Mouse (Mus musculus): ENCODE measurements around the gene Slc26a9. TPM values are rescaled to one million over a fixed set of nuclear protein-coding genes. Genes with fewer than 3 reads are reported as not detected.

The Slc26a9 gene
- polyA plus RNA-seq (2012; rRNA removed): 0.12 and 0.38 TPM in 2 replicates

GRCm38 (mm10) chr1:131743868-131744464 is at the start of gene Slc26a9:
Slc26a9 (plus strand) TSS chr1:131744022.
- DNase-seq (ENCODE audit: low read depth): no peak

GRCm38 (mm10) chr1:131695308-131695707 is 48.5 kb upstream of the Slc26a9 start:
- no peak for DNase-seq (ENCODE audit: low read depth)

- no peak for DNase-seq (ENCODE audit: low read depth)
Measured at GRCm38 (mm10) chr1:131696325-131696724, 47.5 kb upstream of the Slc26a9 start.

GRCm38 (mm10) chr1:131698770-131699169 is 45.1 kb upstream of the Slc26a9 start:
- DNase-seq (ENCODE audit: low read depth): no peak

GRCm38 (mm10) chr1:131699642-131700041 is 44.2 kb upstream of the Slc26a9 start:
- DNase-seq (ENCODE audit: low read depth): no peak

GRCm38 (mm10) chr1:131700447-131700846 is 43.4 kb upstream of the Slc26a9 start:
- DNase-seq (ENCODE audit: low read depth): no peak

- DNase-seq (ENCODE audit: low read depth): no peak
Measured at GRCm38 (mm10) chr1:131701391-131701790, 42.4 kb upstream of the Slc26a9 start.

- DNase-seq (ENCODE audit: low read depth): no peak
Measured at GRCm38 (mm10) chr1:131702094-131702766, 41.6 kb upstream of the Slc26a9 start.

- DNase-seq (ENCODE audit: low read depth): no peak
Measured at GRCm38 (mm10) chr1:131703482-131703881, 40.3 kb upstream of the Slc26a9 start.

GRCm38 (mm10) chr1:131708338-131708737 is 35.5 kb upstream of the Slc26a9 start:
- DNase-seq (ENCODE audit: low read depth): no peak

GRCm38 (mm10) chr1:131711518-131711917 is 32.3 kb upstream of the Slc26a9 start:
- no peak for DNase-seq (ENCODE audit: low read depth)

- no peak for DNase-seq (ENCODE audit: low read depth)
Measured at GRCm38 (mm10) chr1:131712386-131712785, 31.4 kb upstream of the Slc26a9 start.

- DNase-seq (ENCODE audit: low read depth): no peak
Measured at GRCm38 (mm10) chr1:131714388-131715337, 29.2 kb upstream of the Slc26a9 start.

- DNase-seq (ENCODE audit: low read depth): no peak
Measured at GRCm38 (mm10) chr1:131718952-131719694, 24.7 kb upstream of the Slc26a9 start.

- no peak for DNase-seq (ENCODE audit: low read depth)
Measured at GRCm38 (mm10) chr1:131721989-131722388, 21.8 kb upstream of the Slc26a9 start.

- DNase-seq (ENCODE audit: low read depth): no peak
Measured at GRCm38 (mm10) chr1:131723549-131723948, 20.3 kb upstream of the Slc26a9 start.

- DNase-seq (ENCODE audit: low read depth): no peak
Measured at GRCm38 (mm10) chr1:131726586-131726985, 17.2 kb upstream of the Slc26a9 start.

GRCm38 (mm10) chr1:131730639-131731437 is 13.0 kb upstream of the Slc26a9 start:
- DNase-seq (ENCODE audit: low read depth): no peak

GRCm38 (mm10) chr1:131733474-131734180 is 10.2 kb upstream of the Slc26a9 start:
- DNase-seq (ENCODE audit: low read depth): no peak

- no peak for DNase-seq (ENCODE audit: low read depth)
Measured at GRCm38 (mm10) chr1:131734657-131735273, 9.1 kb upstream of the Slc26a9 start.

All from gonadal fat pad, adult 2 months (tissue).